Mouse (Mus musculus): Measurements from ENCODE around the gene Zfp36.

- TF ChIP-seq CTCF (IDR thresholded peaks at IDR 0.05; ENCODE audit: low read depth, low read length) (no peak), POLR2A (IDR thresholded peaks at IDR 0.05; ENCODE audit: borderline replicate concordance, low read depth, low read length) (no peak)
Measured at GRCm38 (mm10) chr7:28419416-28419815, 39.4 kb upstream of the Zfp36 start.

Measured in bone marrow macrophage, adult 2 months (primary cell).